ENCODE assay signal across 31 mouse cellular contexts in genomic region chr10:75045831-75046230, GRCm38 (mm10). TPM values are rescaled to one million over a fixed set of nuclear protein-coding genes. Genes with fewer than 3 reads are reported as not detected.
DNase-seq lines count a peak whose midpoint lies in the region; ATAC-seq and TF ChIP-seq lines count a peak whose summit lies in the region.
"Had no signal": no experiment of that assay in that cellular context is flagged by ENCODE, and none has a peak within 500 bp of the region (broad histone marks: within the 10 kb centered on the region; RNA-seq: fewer than 3 reads in every experiment).

No protein-coding gene starts in this region.

- H3K79me2 ChIP-seq in liver, adult 2 months (ENCODE audit: control insufficient read depth, insufficient read depth, low read length): no peaks in the 10 kb centered on the region

- WGBS in liver, adult 2 months: 29% methylated on average over 15 of the region's 15 CpGs
- 80% methylated on average over 15 of the region's 15 CpGs for WGBS in liver, embryonic 12.5 days (ENCODE audit: insufficient replicate concordance)
- 55% methylated on average over 15 of the region's 15 CpGs for WGBS in liver, postnatal 0 days (ENCODE audit: insufficient replicate concordance)

- ATAC-seq in liver, embryonic 12.5 days: no peak
- ATAC-seq in granulocyte monocyte progenitor cell, adult 5-6 weeks (replicated peaks; ENCODE audit: poor library complexity, severe bottlenecking): peak; percentile 66
- peak; percentile 80 for ATAC-seq in liver, postnatal 0 days
- ATAC-seq: CD4-positive, CD25-positive, alpha-beta regulatory T cell, adult 4 months; forebrain, embryonic 15.5 days had no signal

- H3K9me3 ChIP-seq in liver, embryonic 12.5 days (replicated peaks): no peaks in the 10 kb centered on the region
- H3K9me3 ChIP-seq in liver, postnatal 0 days (ENCODE audit: low read length): no peaks in the 10 kb centered on the region
- H3K9me3 ChIP-seq: embryonic facial prominence, embryonic 10.5 days; embryonic facial prominence, embryonic 13.5 days; forebrain, embryonic 12.5 days; forebrain, embryonic 15.5 days; heart, embryonic 10.5 days; heart, embryonic 13.5 days; hindbrain, embryonic 12.5 days; hindbrain, embryonic 15.5 days had no signal

- H3K27me3 ChIP-seq in liver, adult 2 months (ENCODE audit: control insufficient read depth, insufficient read depth, low read length): no peaks in the 10 kb centered on the region
- 0 out of 2 replicates have a peak, but pooled peaks cover 2% of the 10 kb centered on the region for H3K27me3 ChIP-seq in liver, embryonic 12.5 days (replicated peaks)
- H3K27me3 ChIP-seq in liver, postnatal 0 days (ENCODE audit: insufficient read depth, low read length): no peaks in the 10 kb centered on the region
- H3K27me3 ChIP-seq: embryonic facial prominence, embryonic 13.5 days; forebrain, embryonic 12.5 days; forebrain, embryonic 15.5 days; hindbrain, embryonic 12.5 days; hindbrain, embryonic 15.5 days had no signal

- H3K27ac ChIP-seq in liver, adult 2 months (replicated peaks; ENCODE audit: insufficient read depth, low read depth, low read length): peak overlapping the region; percentile 85
- no peak overlapping the region for H3K27ac ChIP-seq in liver, embryonic 12.5 days
- peak overlapping the region; percentile 74 for H3K27ac ChIP-seq in liver, postnatal 0 days (ENCODE audit: low read depth)
- H3K27ac ChIP-seq: embryonic facial prominence, embryonic 10.5 days; embryonic facial prominence, embryonic 13.5 days; forebrain, embryonic 12.5 days; forebrain, embryonic 15.5 days; heart, adult 2 months; heart, embryonic 10.5 days; heart, embryonic 13.5 days; hindbrain, embryonic 12.5 days; hindbrain, embryonic 15.5 days had no signal

- TF ChIP-seq CTCF in liver, adult 2 months (IDR thresholded peaks at IDR 0.05; ENCODE audit: low read depth, low read length): 0 out of 2 replicates have a peak, but pooled peaks have one; percentile 4
- no peak for TF ChIP-seq CTCF in liver, postnatal 0 days (IDR thresholded peaks at IDR 0.05; ENCODE audit: low read depth)

- H3K4me1 ChIP-seq in liver, adult 2 months (ENCODE audit: control insufficient read depth, insufficient read depth, low read length): peaks cover 20% of the 10 kb centered on the region
- H3K4me1 ChIP-seq in liver, embryonic 12.5 days: peaks cover 27% of the 10 kb centered on the region
- H3K4me1 ChIP-seq in liver, postnatal 0 days (ENCODE audit: insufficient read depth): peaks cover 14% of the 10 kb centered on the region; the same call in 1 of the 2 replicates
- H3K4me1 ChIP-seq: forebrain, embryonic 15.5 days; heart, embryonic 13.5 days; hindbrain, embryonic 15.5 days had no signal

- peak overlapping the region; percentile 20; the same call in 1 of the 2 replicates for H3K9ac ChIP-seq in liver, adult 2 months (ENCODE audit: low read depth, low read length)
- no peak overlapping the region for H3K9ac ChIP-seq in liver, embryonic 12.5 days
- H3K9ac ChIP-seq in liver, postnatal 0 days (replicated peaks): no peak overlapping the region
- H3K9ac ChIP-seq: embryonic facial prominence, embryonic 13.5 days; forebrain, embryonic 12.5 days; forebrain, embryonic 15.5 days; heart, embryonic 13.5 days; hindbrain, embryonic 12.5 days; hindbrain, embryonic 15.5 days had no signal

- TF ChIP-seq EP300 in liver, postnatal 0 days (IDR thresholded peaks at IDR 0.05; ENCODE audit: low read depth): peak; percentile 54

- H3K36me3 ChIP-seq in liver, adult 2 months (ENCODE audit: control insufficient read depth, insufficient read depth, low read length): no peaks in the 10 kb centered on the region
- no peaks in the 10 kb centered on the region for H3K36me3 ChIP-seq in liver, embryonic 12.5 days
- H3K36me3 ChIP-seq in liver, postnatal 0 days (replicated peaks; ENCODE audit: insufficient read depth, low read length): no peaks in the 10 kb centered on the region
- H3K36me3 ChIP-seq: forebrain, embryonic 15.5 days had no signal

- TF ChIP-seq POLR2A in liver, adult 2 months (IDR thresholded peaks at IDR 0.05; ENCODE audit: extremely low read depth, insufficient read depth, low read length): no peak

- DNase-seq in liver, adult 2 months (ENCODE audit: extremely low read depth, low read depth, low spot score): peak; percentile 83
- DNase-seq in liver, postnatal 0 days: peak; percentile 65
- DNase-seq in embryo, embryonic 10.5 days (ENCODE audit: low spot score): no peak
- no peak for DNase-seq in spleen, postnatal 36 days (ENCODE audit: low spot score in 2 of 2)
- DNase-seq: adrenal gland, adult 2 months; adrenal gland, postnatal 14 days; cerebellum, adult 11 months; cerebellum, adult 2 months; cerebellum, adult 9-11 months; cerebellum, postnatal 25 days; embryo, embryonic 11 days; gastrocnemius, postnatal 25 days; heart, adult 2 months; heart, postnatal 14 days had no signal

- no peak overlapping the region for H3K4me3 ChIP-seq in liver, adult 2 months (ENCODE audit: insufficient read depth, low read depth, low read length)
- H3K4me3 ChIP-seq in liver, embryonic 12.5 days: no peak overlapping the region
- no peak overlapping the region for H3K4me3 ChIP-seq in liver, postnatal 0 days (ENCODE audit: low read depth, low read length)
- H3K4me3 ChIP-seq: embryonic facial prominence, embryonic 10.5 days; embryonic facial prominence, embryonic 13.5 days; erythroblast, embryonic 14.5 days; forebrain, embryonic 12.5 days; forebrain, embryonic 15.5 days; heart, adult 2 months; heart, embryonic 10.5 days; heart, embryonic 13.5 days; hindbrain, embryonic 12.5 days; hindbrain, embryonic 15.5 days had no signal

- H3K4me2 ChIP-seq in liver, embryonic 12.5 days: no peak overlapping the region
- H3K4me2 ChIP-seq in liver, postnatal 0 days (ENCODE audit: low read depth, low read length): peak overlapping the region; percentile 54
- H3K4me2 ChIP-seq: embryonic facial prominence, embryonic 13.5 days; forebrain, embryonic 12.5 days; forebrain, embryonic 15.5 days; heart, embryonic 13.5 days; hindbrain, embryonic 12.5 days; hindbrain, embryonic 15.5 days had no signal

RNA-seq across cellular contexts. Expression of gene Rab36, which starts 9.0 kb away (rescaled TPM):
- 0.18 and 0.34 TPM in 2 replicates for total RNA-seq in liver, adult 2 months (2014; rRNA removed)
- 0.34 and 0.70 TPM in 2 replicates for polyA plus RNA-seq in liver, adult 2 months (2012; rRNA removed)
- polyA plus RNA-seq in liver, embryonic 12.5 days (2016; fragmentation: Nextera tagmentation; extraction: Ambion mirVana): 3.4 and 4.1 TPM in 2 replicates
- total RNA-seq in granulocyte monocyte progenitor cell, adult 5-6 weeks (2014; fragmentation: Nextera tagmentation): 1.6 and 2.1 TPM in 2 replicates
- total RNA-seq in granulocyte monocyte progenitor cell, adult 5-6 weeks (2017): 0.99 TPM in 1 of 2 replicates, not detected in the other
- polyA plus RNA-seq in liver, postnatal 0 days (2015; fragmentation: Nextera tagmentation; extraction: Ambion mirVana): 1.7 TPM in 2 replicates
- total RNA-seq: MEL had no signal
- polyA plus RNA-seq: erythroblast, embryonic 14.5 days had no signal

RNA-seq across cellular contexts. Expression of gene Rsph14, which starts 13.4 kb away (rescaled TPM):
- not detected in 2 replicates for total RNA-seq in liver, adult 2 months (2014; rRNA removed)
- polyA plus RNA-seq in liver, adult 2 months (2012; rRNA removed): not detected in 2 replicates
- polyA plus RNA-seq in liver, embryonic 12.5 days (2016; fragmentation: Nextera tagmentation; extraction: Ambion mirVana): 0.08 TPM in 1 of 2 replicates, not detected in the other
- total RNA-seq in granulocyte monocyte progenitor cell, adult 5-6 weeks (2014; fragmentation: Nextera tagmentation): not detected in 2 replicates
- total RNA-seq in granulocyte monocyte progenitor cell, adult 5-6 weeks (2017): not detected in 2 replicates
- polyA plus RNA-seq in liver, postnatal 0 days (2015; fragmentation: Nextera tagmentation; extraction: Ambion mirVana): 0.20 TPM in 1 of 2 replicates, not detected in the other
- total RNA-seq: common myeloid progenitor, adult 5-6 weeks; gastrocnemius, adult 8-10 months; gastrocnemius, postnatal 25 days; heart, adult 2 months; heart, postnatal 14 days; hematopoietic stem cell, adult 5-6 weeks; MEL had no signal
- polyA plus RNA-seq: adrenal gland, adult 2 months; C2C12; CD4-positive, CD25-positive, alpha-beta regulatory T cell, adult 4 months; embryonic facial prominence, embryonic 10.5 days; embryonic facial prominence, embryonic 13.5 days; erythroblast, embryonic 14.5 days; heart, embryonic 10.5 days; heart, embryonic 13.5 days had no signal

RNA-seq across cellular contexts. Expression of gene Bcr, which starts 14.6 kb away (rescaled TPM):
- total RNA-seq in liver, adult 2 months (2014; rRNA removed): 7.5 and 12.0 TPM in 2 replicates
- 14.4 and 14.7 TPM in 2 replicates for polyA plus RNA-seq in liver, adult 2 months (2012; rRNA removed)
- polyA plus RNA-seq in liver, embryonic 12.5 days (2016; fragmentation: Nextera tagmentation; extraction: Ambion mirVana): 2.2 and 2.4 TPM in 2 replicates
- total RNA-seq in granulocyte monocyte progenitor cell, adult 5-6 weeks (2014; fragmentation: Nextera tagmentation): 28.1 and 32.0 TPM in 2 replicates
- 17.7 and 24.5 TPM in 2 replicates for total RNA-seq in granulocyte monocyte progenitor cell, adult 5-6 weeks (2017)
- polyA plus RNA-seq in liver, postnatal 0 days (2015; fragmentation: Nextera tagmentation; extraction: Ambion mirVana): 3.4 and 3.6 TPM in 2 replicates
- total RNA-seq: MEL had no signal

Comparison
In these comparisons a context has a peak if more than half of its experiments do, and no peak if none do; other contexts are left out.
1. DNase-seq: peak in liver, adult 2 months (single experiment) and liver, postnatal 0 days (single experiment); none in embryo, embryonic 10.5 days (single experiment) and spleen, postnatal 36 days (0 of 2).